ENCODE assay signal across 8 mouse cellular contexts in the genomic region with DNA sequence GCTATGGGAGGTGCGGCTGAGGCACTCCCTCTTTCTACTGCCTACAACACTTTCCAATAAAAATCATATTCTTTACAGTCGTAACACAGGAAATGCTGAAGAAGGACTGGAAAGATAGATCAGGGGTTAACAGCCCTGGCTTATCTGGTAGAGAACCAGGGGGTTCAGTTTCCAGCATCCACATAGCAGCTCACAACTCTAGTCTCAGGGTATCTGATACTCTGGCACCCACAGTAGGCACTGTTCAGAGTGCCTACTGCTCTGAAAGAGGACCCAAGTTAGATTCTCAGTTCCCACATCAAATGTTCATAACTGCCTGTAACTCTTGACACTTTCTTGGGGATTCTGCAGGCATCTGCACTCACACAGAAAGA. TPM values are rescaled to one million over a fixed set of nuclear protein-coding genes. Genes with fewer than 3 reads are reported as not detected.
A peak's percentile ranks its signal among the peaks of the same experiment; 100 is the strongest.
DNase-seq lines count a peak whose midpoint lies in the region; ATAC-seq and TF ChIP-seq lines count a peak whose summit lies in the region.

No protein-coding gene starts in this region.

- no peak overlapping the region for H3K9ac ChIP-seq in lung, embryonic 15.5 days
- peak overlapping the region; percentile 69 for H3K9ac ChIP-seq in limb, embryonic 14.5 days (ENCODE audit: low read depth, low read length, severe bottlenecking)

- no peaks in the 10 kb centered on the region for H3K27me3 ChIP-seq in lung, embryonic 15.5 days
- H3K27me3 ChIP-seq in forebrain, embryonic 10.5 days (ENCODE audit: poor library complexity, severe bottlenecking), result no peaks in the 10 kb centered on the region
- no peaks in the 10 kb centered on the region for H3K27me3 ChIP-seq in limb, embryonic 14.5 days (ENCODE audit: control insufficient read depth, insufficient read depth, low read length)

- peak overlapping the region; percentile 69 for H3K4me2 ChIP-seq in lung, embryonic 15.5 days
- peak overlapping the region; percentile 74 for H3K4me2 ChIP-seq in limb, embryonic 14.5 days (replicated peaks; ENCODE audit: low read depth, low read length, severe bottlenecking)

- H3K27ac ChIP-seq in lung, embryonic 15.5 days, result peak overlapping the region; percentile 94; the same call in 1 of the 2 replicates
- H3K27ac ChIP-seq in forebrain, embryonic 10.5 days, result peak overlapping the region; percentile 89
- H3K27ac ChIP-seq in limb, embryonic 14.5 days (replicated peaks; ENCODE audit: low read depth, low read length), result no peak overlapping the region
- 0 out of 2 replicates have a peak overlapping the region, but pooled peaks have one; percentile 25 for H3K27ac ChIP-seq in olfactory bulb, adult 2 months (ENCODE audit: insufficient read depth, low read depth, low read length)

- 3% methylated on average over 2 of the region's 2 CpGs for WGBS in lung, embryonic 15.5 days
- 2% methylated on average over 2 of the region's 2 CpGs for WGBS in forebrain, embryonic 10.5 days
- 0% methylated on average over 2 of the region's 2 CpGs for WGBS in limb, embryonic 14.5 days
- WGBS in olfactory bulb, adult 2 months, result 2% methylated on average over 2 of the region's 2 CpGs

- TF ChIP-seq POLR2A in limb, embryonic 14.5 days (IDR thresholded peaks at IDR 0.05; ENCODE audit: borderline replicate concordance, extremely low read depth, insufficient read depth, insufficient read length), result no peak
- no peak for TF ChIP-seq POLR2A in olfactory bulb, adult 2 months (IDR thresholded peaks at IDR 0.05; ENCODE audit: insufficient read depth, low read depth, low read length)

- no peak for ATAC-seq in lung, embryonic 15.5 days (ENCODE audit: borderline replicate concordance, extremely low read depth, low FRiP score, low TSS enrichment)
- ATAC-seq in limb, embryonic 14.5 days (ENCODE audit: low FRiP score, low read depth), result peak; percentile 46

- H3K9me3 ChIP-seq in lung, embryonic 15.5 days, result no peaks in the 10 kb centered on the region
- no peaks in the 10 kb centered on the region for H3K9me3 ChIP-seq in forebrain, embryonic 10.5 days
- H3K9me3 ChIP-seq in limb, embryonic 14.5 days (ENCODE audit: control insufficient read depth, low read length), result no peaks in the 10 kb centered on the region

- H3K4me3 ChIP-seq in lung, embryonic 15.5 days, result peak overlapping the region; percentile 74
- peak overlapping the region; percentile 72 for H3K4me3 ChIP-seq in forebrain, embryonic 10.5 days
- H3K4me3 ChIP-seq in limb, embryonic 14.5 days (replicated peaks; ENCODE audit: low read length), result peak overlapping the region; percentile 76
- peak overlapping the region; percentile 70; the same call in 1 of the 2 replicates for H3K4me3 ChIP-seq in olfactory bulb, adult 2 months (ENCODE audit: insufficient read depth, low read depth, low read length)

- H3K4me1 ChIP-seq in lung, embryonic 15.5 days, result peaks cover 25% of the 10 kb centered on the region
- peaks cover 15% of the 10 kb centered on the region for H3K4me1 ChIP-seq in forebrain, embryonic 10.5 days
- H3K4me1 ChIP-seq in limb, embryonic 14.5 days (ENCODE audit: control insufficient read depth, insufficient read depth, low read length), result no peaks in the 10 kb centered on the region; the same call in 1 of the 2 replicates
- peaks cover 10% of the 10 kb centered on the region; the same call in 1 of the 2 replicates for H3K4me1 ChIP-seq in olfactory bulb, adult 2 months (ENCODE audit: control insufficient read depth, insufficient read depth, low read length)

- peaks cover 4% of the 10 kb centered on the region for H3K36me3 ChIP-seq in lung, embryonic 15.5 days
- peaks cover 2% of the 10 kb centered on the region for H3K36me3 ChIP-seq in forebrain, embryonic 10.5 days (replicated peaks)
- H3K36me3 ChIP-seq in limb, embryonic 14.5 days (ENCODE audit: control insufficient read depth, insufficient read depth, low read length), result peaks cover 5% of the 10 kb centered on the region

- TF ChIP-seq CTCF in olfactory bulb, adult 2 months (IDR thresholded peaks at IDR 0.05; ENCODE audit: insufficient read depth, low read depth, low read length), result no peak

- no peak for DNase-seq in lung, postnatal 36 days
- DNase-seq in forebrain, embryonic 10.5 days (ENCODE audit: extremely low spot score, low spot score), result no peak
- DNase-seq in limb, embryonic 14.5 days (ENCODE audit: low spot score), result no peak
- DNase-seq in right cerebral cortex, postnatal 36 days (ENCODE audit: low spot score in 2 of 2), result no peak
- no peak for DNase-seq in thymus, adult 18-20 months
- DNase-seq in spleen, postnatal 36 days (ENCODE audit: low spot score in 2 of 2), result no peak

RNA-seq across cellular contexts. Expression of a gene that starts 0.4 kb away (rescaled TPM):
- polyA plus RNA-seq in lung, embryonic 15.5 days (2015; fragmentation: Nextera tagmentation; extraction: Ambion mirVana), result 56.5 and 60.2 TPM in 2 replicates
- 26.3 and 27.2 TPM in 2 replicates for polyA plus RNA-seq in forebrain, embryonic 10.5 days (2016; fragmentation: Nextera tagmentation; extraction: Ambion mirVana)
- 19.3 and 19.8 TPM in 2 replicates for polyA plus RNA-seq in limb, embryonic 14.5 days (2012; rRNA removed)
- polyA plus RNA-seq in limb, embryonic 14.5 days (2014; fragmentation: Nextera tagmentation; extraction: Ambion mirVana), result 31.9 and 32.8 TPM in 2 replicates
- not detected in 2 replicates for polyA plus RNA-seq in olfactory bulb, adult 2 months (2012; ENCODE audit: insufficient read depth, insufficient read length, low replicate concordance, missing spikeins)

RNA-seq across cellular contexts. Expression of a gene that starts 37.8 kb away (rescaled TPM):
- 12.4 and 13.5 TPM in 2 replicates for polyA plus RNA-seq in lung, embryonic 15.5 days (2015; fragmentation: Nextera tagmentation; extraction: Ambion mirVana)
- 18.8 TPM in 2 replicates for polyA plus RNA-seq in forebrain, embryonic 10.5 days (2016; fragmentation: Nextera tagmentation; extraction: Ambion mirVana)
- 15.3 TPM in 2 replicates for polyA plus RNA-seq in limb, embryonic 14.5 days (2012; rRNA removed)
- polyA plus RNA-seq in limb, embryonic 14.5 days (2014; fragmentation: Nextera tagmentation; extraction: Ambion mirVana), result 16.1 and 18.2 TPM in 2 replicates
- polyA plus RNA-seq in olfactory bulb, adult 2 months (2012; ENCODE audit: insufficient read depth, insufficient read length, low replicate concordance, missing spikeins), result not detected in 2 replicates

RNA-seq across cellular contexts. Expression of a gene that starts 57.8 kb away (rescaled TPM):
- polyA plus RNA-seq in lung, embryonic 15.5 days (2015; fragmentation: Nextera tagmentation; extraction: Ambion mirVana), result 165 and 203 TPM in 2 replicates
- polyA plus RNA-seq in forebrain, embryonic 10.5 days (2016; fragmentation: Nextera tagmentation; extraction: Ambion mirVana), result 135 and 141 TPM in 2 replicates
- polyA plus RNA-seq in limb, embryonic 14.5 days (2012; rRNA removed), result 113 and 161 TPM in 2 replicates
- 228 and 249 TPM in 2 replicates for polyA plus RNA-seq in limb, embryonic 14.5 days (2014; fragmentation: Nextera tagmentation; extraction: Ambion mirVana)
- polyA plus RNA-seq in olfactory bulb, adult 2 months (2012; ENCODE audit: insufficient read depth, insufficient read length, low replicate concordance, missing spikeins), result 723 and 1,283 TPM in 2 replicates

Comparison
In these comparisons a context has a peak if more than half of its experiments do, and no peak if none do; other contexts are left out.
1. RNA of a gene that starts 0.4 kb away (polyA plus RNA-seq): 56.5 to 60.2 TPM in lung, embryonic 15.5 days, 19.3 to 32.8 TPM in limb, embryonic 14.5 days and 26.3 to 27.2 TPM in forebrain, embryonic 10.5 days; not detected in olfactory bulb, adult 2 months; every median in the first group is over 10 times any median in the second.
2. RNA of a gene that starts 37.8 kb away (polyA plus RNA-seq): 18.8 TPM in forebrain, embryonic 10.5 days, 15.3 to 18.2 TPM in limb, embryonic 14.5 days and 12.4 to 13.5 TPM in lung, embryonic 15.5 days; not detected in olfactory bulb, adult 2 months; every median in the first group is over 10 times any median in the second.
3. Peak in every context shown above with its lines, with median percentiles within 50 percentile points of each other: H3K4me3 ChIP-seq.